Mouse (Mus musculus) liver, postnatal 0 days (tissue): ENCODE measurements around the gene Idua. TPM values are rescaled to one million over a fixed set of nuclear protein-coding genes. Genes with fewer than 3 reads are reported as not detected.
A peak's percentile ranks its signal among the peaks of the same experiment; 100 is the strongest.

Source experiments
- ATAC-seq: fragments of 200-750 bp; cut with Nextera tagmentation; 2 replicates; pipeline ENCODE4 v1.8.0; 2017; ENCODE audit warnings: mild to moderate bottlenecking, moderate library complexity
- DNase-seq: peaks from one replicate; pipeline ENCODE4 v3.0.0-alpha.2; 2016
- H3K27ac ChIP-seq: fragments of 300-500 bp; sonication (generic); 2 replicates; pipeline ENCODE4 v1.5.1; 2014; ENCODE audit warnings: antibody characterized with exemption, moderate library complexity, mild to moderate bottlenecking, low read depth
- H3K27me3 ChIP-seq: fragments of 300-500 bp; sonication (generic); 2 replicates; pipeline ENCODE4 v1.6.1; 2014; ENCODE audit warnings: low read length, control low read depth, mixed read lengths; ENCODE audit not compliant: insufficient read depth
- H3K36me3 ChIP-seq: fragments of 300-500 bp; sonication (generic); replicated peaks from 2 replicates; pipeline ENCODE4 v1.6.1; 2014; ENCODE audit warnings: mild to moderate bottlenecking, control low read depth, low read length, moderate library complexity, mixed read lengths; ENCODE audit not compliant: insufficient read depth
- H3K4me1 ChIP-seq: fragments of 300-500 bp; sonication (generic); 2 replicates; pipeline ENCODE4 v1.6.1; 2014; ENCODE audit warnings: antibody characterized with exemption, mild to moderate bottlenecking, control low read depth; ENCODE audit not compliant: insufficient read depth
- H3K4me2 ChIP-seq: fragments of 300-500 bp; sonication (generic); 2 replicates; pipeline ENCODE4 v1.6.1; 2014; ENCODE audit warnings: low read depth, mild to moderate bottlenecking, low read length, moderate library complexity, mixed read lengths
- H3K4me3 ChIP-seq: fragments of 300-500 bp; sonication (generic); 2 replicates; pipeline ENCODE4 v1.5.1; 2014; ENCODE audit warnings: low read depth, low read length
- H3K9ac ChIP-seq: fragments of 300-500 bp; sonication (generic); replicated peaks from 2 replicates; pipeline ENCODE4 v1.6.1; 2014; ENCODE audit warnings: mild to moderate bottlenecking, moderate library complexity
- H3K9me3 ChIP-seq: fragments of 300-500 bp; sonication (generic); 2 replicates; pipeline ENCODE4 v1.6.1; 2016; ENCODE audit warnings: mild to moderate bottlenecking, control low read depth, low read length, mixed read lengths
- CTCF ChIP-seq: sonication (generic); IDR thresholded peaks from 2 replicates; pipeline ENCODE4 v1.5.1; 2016; ENCODE audit warnings: antibody characterized with exemption, low read depth
- EP300 ChIP-seq: IDR thresholded peaks from 2 replicates; pipeline ENCODE4 v1.6.1; 2016; ENCODE audit warnings: antibody characterized with exemption, low read depth, mild to moderate bottlenecking
- WGBS: fragments of 180-500 bp; shearing (Covaris S2); extraction: QIAGEN DNeasy Blood & Tissue Kit; methylation state at CpG from one replicate; pipeline ENCODE4 v1.1.7; 2014; ENCODE audit not compliant: insufficient replicate concordance; 5-methylcytosine and 5-hydroxymethylcytosine counted together
- polyA plus RNA-seq: library from polyadenylated mRNA; unstranded; fragments of >200 nt; fragmentation: Nextera tagmentation; extraction: Ambion mirVana; gene quantifications from 2 replicates; pipeline ENCODE4 v1.2.1, GENCODE M21; 2015

Idua gene
- polyA plus RNA-seq, 1 experiment from 2014 or later = 3.9 TPM

GRCm38 (mm10) chr5:108719761-108720160, 59.6 kb downstream of the Idua start:
- H3K27ac ChIP-seq = no peak overlapping the region
- no peaks in the 10 kb centered on the region for H3K9me3 ChIP-seq
- H3K4me3 ChIP-seq = no peak overlapping the region
- no peak overlapping the region for H3K9ac ChIP-seq
- ATAC-seq (no peak), DNase-seq (no peak)
- no peaks in the 10 kb centered on the region for H3K4me1 ChIP-seq
- H3K36me3 ChIP-seq = no peaks in the 10 kb centered on the region
- TF ChIP-seq EP300 = no peak
- TF ChIP-seq CTCF = 0 out of 2 replicates have a peak, but pooled peaks have one; percentile 16
- WGBS = 61% methylated on average over 7 of the region's 7 CpGs
- H3K27me3 ChIP-seq = no peaks in the 10 kb centered on the region
- no peak overlapping the region for H3K4me2 ChIP-seq

DNA sequence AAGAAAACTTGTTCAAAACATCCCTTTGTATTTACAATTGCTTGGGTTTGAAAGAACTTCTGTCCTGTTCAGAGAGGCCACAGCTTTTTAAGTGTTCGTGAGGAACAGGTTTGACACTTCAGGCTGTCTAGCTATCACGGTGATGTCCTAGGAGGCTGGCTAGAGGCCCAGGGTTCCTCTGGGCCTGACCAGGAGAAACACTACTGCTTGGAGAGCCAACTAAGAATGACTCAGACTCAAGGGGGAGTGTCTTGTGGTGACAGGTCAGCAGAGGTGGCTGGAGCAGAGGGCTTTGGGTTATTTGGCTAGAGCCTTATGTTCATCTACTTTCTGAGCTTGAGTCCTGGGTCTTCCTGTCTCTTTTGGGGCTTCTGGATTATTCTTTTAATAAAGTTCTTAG, 63.9 kb downstream of the Idua start:
- Histone ChIP-seq H3K36me3 (no peaks in the 10 kb centered on the region), H3K27ac (no peak overlapping the region), H3K4me2 (no peak overlapping the region), H3K4me1 (no peaks in the 10 kb centered on the region), H3K27me3 (no peaks in the 10 kb centered on the region), H3K4me3 (no peak overlapping the region), H3K9ac (no peak overlapping the region), H3K9me3 (no peaks in the 10 kb centered on the region)
- DNase-seq (no peak), ATAC-seq (no peak)
- 61% methylated on average over 2 of the region's 2 CpGs for WGBS
- TF ChIP-seq CTCF = no peak
- no peak for TF ChIP-seq EP300

GRCm38 (mm10) chr5:108726557-108727248, 66.6 kb downstream of the Idua start:
- Histone ChIP-seq H3K27ac (no peak overlapping the region), H3K4me3 (no peak overlapping the region), H3K27me3 (no peaks in the 10 kb centered on the region), H3K4me2 (no peak overlapping the region), H3K9ac (no peak overlapping the region), H3K9me3 (no peaks in the 10 kb centered on the region), H3K4me1 (no peaks in the 10 kb centered on the region), H3K36me3 (no peaks in the 10 kb centered on the region)
- peak; percentile 87 for ATAC-seq
- peak; percentile 79 for DNase-seq
- TF ChIP-seq EP300 (no peak), CTCF (peak; percentile 90)
- WGBS = 25% methylated on average over 5 of the region's 5 CpGs

DNA sequence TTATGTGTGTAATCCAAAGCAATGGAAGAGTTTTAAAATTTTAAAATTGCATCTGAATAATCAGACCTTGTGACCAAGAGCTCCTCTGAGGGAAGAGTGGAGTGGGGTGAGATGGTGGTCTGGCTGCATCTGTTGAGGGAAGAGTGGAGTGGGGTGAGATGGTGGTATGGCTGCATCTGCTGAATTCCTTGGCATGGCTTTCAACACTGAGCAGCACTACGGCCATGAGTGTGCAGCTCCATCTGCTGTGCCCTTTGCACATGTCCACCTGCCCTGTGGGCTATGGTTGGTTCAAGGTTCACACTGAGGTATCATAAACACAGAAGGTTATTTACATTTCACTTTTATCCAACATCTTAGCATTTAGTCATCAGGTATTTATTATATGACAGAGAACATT, 67.3 kb downstream of the Idua start:
- no peaks in the 10 kb centered on the region for H3K9me3 ChIP-seq
- H3K4me1 ChIP-seq = no peaks in the 10 kb centered on the region
- ATAC-seq (peak; percentile 64), DNase-seq (no peak)
- 54% methylated on average over 1 of the region's 1 CpGs for WGBS
- H3K9ac ChIP-seq = no peak overlapping the region
- H3K27me3 ChIP-seq = no peaks in the 10 kb centered on the region
- TF ChIP-seq EP300 = no peak
- TF ChIP-seq CTCF = no peak
- no peak overlapping the region for H3K4me3 ChIP-seq
- H3K4me2 ChIP-seq = no peak overlapping the region
- no peaks in the 10 kb centered on the region for H3K36me3 ChIP-seq
- H3K27ac ChIP-seq = no peak overlapping the region

Other genes starting within 250 kb of the Idua start
- 411 and 430 TPM in 2 replicates for gene Atp5k, start 225.9 kb upstream of the Idua start, polyA plus RNA-seq
- gene Mfsd7a, start 211.4 kb upstream of the Idua start, polyA plus RNA-seq = 0.30 and 0.41 TPM in 2 replicates
- gene Pcgf3, start 199.1 kb upstream of the Idua start, polyA plus RNA-seq = 3.8 and 5.0 TPM in 2 replicates
- gene Cplx1, start 110.3 kb upstream of the Idua start, polyA plus RNA-seq = not detected in 2 replicates
- 15.6 and 17.5 TPM in 2 replicates for gene Gak, start 30.6 kb upstream of the Idua start, polyA plus RNA-seq
- 7.0 and 7.3 TPM in 2 replicates for gene Tmem175, start 30.6 kb upstream of the Idua start, polyA plus RNA-seq
- 2.5 TPM in 2 replicates for gene Dgkq, start 9.3 kb downstream of the Idua start, polyA plus RNA-seq
- gene Slc26a1, start 15.2 kb downstream of the Idua start, polyA plus RNA-seq = 25.8 and 33.4 TPM in 2 replicates
- 5.6 and 5.7 TPM in 2 replicates for gene Fgfrl1, start 32.1 kb downstream of the Idua start, polyA plus RNA-seq
- gene Rnf212, start 114.7 kb downstream of the Idua start, polyA plus RNA-seq = 0.48 and 0.62 TPM in 2 replicates
- not detected in 2 replicates for gene Tmed11, start 135.0 kb downstream of the Idua start, polyA plus RNA-seq
- gene Vmn2r8, start 148.5 kb downstream of the Idua start, polyA plus RNA-seq = not detected in 2 replicates
- gene Vmn2r9, start 192.3 kb downstream of the Idua start, polyA plus RNA-seq = not detected in 2 replicates